Mouse (Mus musculus) lung, postnatal 36 days (tissue): ENCODE data around the gene Dffa.
"Not testable (repeated sequence)": the region's sequence is repeated elsewhere in the genome, so short reads cannot be mapped to it uniquely, and the experiment has no call there.

Source experiments
- DNase-seq: peaks from one replicate; pipeline ENCODE4 v3.0.0; 2022; ENCODE audit warnings: mixed read lengths

Gene Dffa

DNA sequence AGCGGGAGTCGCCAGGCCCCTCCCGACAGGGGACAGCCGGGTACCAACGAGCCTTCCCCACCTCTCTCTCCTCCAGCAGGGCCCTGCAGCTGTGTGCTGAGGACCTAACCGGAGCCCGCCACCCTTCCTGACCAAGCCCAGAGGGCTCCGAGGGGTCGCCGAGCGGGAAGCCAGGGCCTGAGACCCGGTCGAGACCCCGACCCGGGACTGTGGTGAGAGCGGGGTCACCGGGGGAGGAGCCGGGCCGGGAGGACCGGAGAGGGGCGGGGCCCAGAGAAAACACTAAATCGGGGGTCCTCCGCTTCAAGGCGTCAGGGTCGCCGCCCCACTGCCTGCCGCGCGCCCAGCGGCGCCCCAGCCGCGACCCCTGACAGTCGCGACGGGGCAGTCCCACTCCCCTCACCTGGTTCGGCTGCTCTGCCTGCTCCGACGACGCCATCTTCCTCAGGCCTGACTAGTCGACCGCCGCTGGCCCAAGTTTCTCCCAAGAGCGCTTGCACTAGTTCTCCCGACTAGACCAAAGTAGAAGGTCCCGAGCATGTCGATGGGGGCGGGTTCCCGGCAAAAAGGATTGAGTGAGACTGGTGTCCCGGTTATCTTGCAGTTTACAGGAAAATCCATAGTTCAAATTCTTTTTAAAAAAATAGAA, 4.5 kb upstream of the Dffa start, which contains the start of gene Pex14:
Pex14 (minus strand) TSS at position 508 of the 649 bp plus-strand sequence.
- peak; percentile 97 for DNase-seq

DNA sequence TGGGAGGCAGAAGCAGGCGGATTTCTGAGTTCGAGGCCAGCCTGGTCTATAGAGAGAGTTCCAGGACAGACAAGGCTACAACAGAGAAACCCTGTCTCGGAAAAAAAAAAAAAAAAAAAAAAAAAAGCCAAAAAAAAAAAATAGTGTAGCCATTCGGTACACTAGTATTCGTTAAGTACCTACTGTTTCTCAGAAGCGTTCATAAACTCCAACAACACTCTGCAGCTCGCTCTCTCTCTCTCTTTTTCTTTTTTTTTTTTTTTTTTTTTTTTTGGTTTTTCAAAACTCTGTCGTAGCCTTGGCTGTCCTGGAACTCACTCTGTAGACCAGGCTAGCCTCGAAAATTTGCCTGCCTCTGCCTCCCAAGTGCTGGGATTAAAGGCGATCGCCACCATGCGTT, 3.5 kb upstream of the Dffa start:
- DNase-seq, result not testable (repeated sequence)

- no peak for DNase-seq
Observed at GRCm38 (mm10) chr4:149101456-149101855, 2.5 kb upstream of the Dffa start.

DNA sequence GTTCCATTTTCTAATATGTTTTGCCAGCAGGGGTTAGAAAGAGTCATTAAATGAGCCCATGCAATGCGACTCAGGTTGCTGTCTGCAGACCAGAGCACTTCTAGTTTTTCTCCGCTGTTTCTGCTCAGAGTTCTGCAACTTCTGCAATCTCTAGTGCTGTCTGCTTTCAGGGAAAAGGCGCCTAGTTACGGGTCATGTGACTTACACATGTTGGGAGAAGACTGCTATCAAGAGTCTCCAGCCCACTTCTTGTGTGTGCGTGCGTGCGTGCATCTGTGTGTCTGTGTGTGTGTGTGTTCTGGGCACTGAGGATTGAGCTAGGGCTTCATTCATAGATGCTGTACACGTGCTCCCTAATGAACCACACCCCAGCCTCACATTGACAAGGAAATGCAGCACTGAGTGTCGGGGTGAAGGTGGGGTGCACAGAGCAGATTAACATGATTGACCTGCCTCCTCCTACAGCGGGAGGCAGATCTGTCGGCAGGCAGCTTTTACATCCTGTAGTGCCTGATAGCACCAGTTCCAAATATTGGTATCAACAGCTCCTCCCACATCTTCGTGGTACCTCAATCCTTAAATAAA, 16.1 kb downstream of the Dffa start:
- not testable (repeated sequence) for DNase-seq

- no peak for DNase-seq
Observed at GRCm38 (mm10) chr4:149123432-149123831, 19.5 kb downstream of the Dffa start.

DNA sequence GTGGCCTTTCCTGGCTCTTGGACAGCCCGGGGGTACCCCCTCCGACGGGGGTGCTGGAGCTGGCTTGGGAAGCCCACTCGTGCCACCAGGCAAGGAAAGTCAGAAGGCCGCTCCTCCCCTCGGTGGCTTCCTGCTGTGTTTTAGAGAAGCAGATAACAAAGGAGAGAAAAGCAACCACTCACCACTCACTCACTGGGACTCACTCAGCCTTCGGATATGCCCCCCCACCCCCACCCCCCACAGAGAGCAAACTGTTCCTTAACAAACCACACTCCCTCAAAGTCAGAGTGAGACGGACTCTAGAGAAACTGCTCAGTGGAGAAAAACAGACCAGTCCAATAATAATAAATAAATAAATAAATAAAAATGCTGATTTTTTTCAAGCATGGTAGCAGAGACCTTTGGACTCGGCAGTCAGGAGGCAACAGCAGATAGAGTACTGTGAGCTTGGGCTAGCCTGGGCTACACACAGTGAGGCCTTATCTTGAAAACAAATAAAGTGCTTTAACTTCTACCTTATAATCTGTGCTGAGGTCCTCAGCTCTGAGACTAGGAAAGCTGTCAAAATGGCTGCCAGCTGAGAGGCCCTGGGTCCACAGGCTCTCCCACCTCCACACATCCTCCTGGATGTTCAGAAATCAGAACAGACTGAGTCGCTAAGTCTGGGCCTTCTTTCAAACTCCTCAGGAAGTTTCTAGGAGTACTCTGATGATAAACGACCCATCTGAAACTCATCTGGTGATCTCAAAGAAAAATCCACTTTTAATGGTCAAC, 21.6 kb downstream of the Dffa start:
- no peak for DNase-seq

GRCm38 (mm10) chr4:149126115-149126509, 22.2 kb downstream of the Dffa start:
- no peak for DNase-seq

GRCm38 (mm10) chr4:149126663-149127062, 22.7 kb downstream of the Dffa start, which contains the start of gene Cort:
Cort (minus strand) TSS chr4:149126763.
- DNase-seq, result no peak

DNA sequence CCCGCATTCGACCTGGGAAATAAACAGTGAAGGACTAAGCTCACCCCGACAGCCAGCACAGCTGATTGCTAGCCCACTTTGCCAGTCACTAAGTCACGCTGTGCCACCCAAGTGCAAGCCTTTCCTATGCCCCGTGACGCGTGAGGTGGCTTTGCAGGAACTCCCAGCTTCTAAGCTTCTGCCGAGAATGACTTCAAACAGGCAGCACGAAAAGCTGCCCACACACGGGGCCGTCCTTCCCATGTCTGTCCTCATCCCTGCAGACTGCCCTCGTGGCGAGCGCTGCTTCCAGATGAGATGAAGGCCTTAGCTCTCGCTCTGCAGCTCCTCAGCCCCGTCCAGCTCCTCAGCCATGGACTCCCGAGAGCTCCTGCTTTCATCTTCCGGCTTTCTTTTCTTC, 24.5 kb downstream of the Dffa start:
- no peak for DNase-seq

DNA sequence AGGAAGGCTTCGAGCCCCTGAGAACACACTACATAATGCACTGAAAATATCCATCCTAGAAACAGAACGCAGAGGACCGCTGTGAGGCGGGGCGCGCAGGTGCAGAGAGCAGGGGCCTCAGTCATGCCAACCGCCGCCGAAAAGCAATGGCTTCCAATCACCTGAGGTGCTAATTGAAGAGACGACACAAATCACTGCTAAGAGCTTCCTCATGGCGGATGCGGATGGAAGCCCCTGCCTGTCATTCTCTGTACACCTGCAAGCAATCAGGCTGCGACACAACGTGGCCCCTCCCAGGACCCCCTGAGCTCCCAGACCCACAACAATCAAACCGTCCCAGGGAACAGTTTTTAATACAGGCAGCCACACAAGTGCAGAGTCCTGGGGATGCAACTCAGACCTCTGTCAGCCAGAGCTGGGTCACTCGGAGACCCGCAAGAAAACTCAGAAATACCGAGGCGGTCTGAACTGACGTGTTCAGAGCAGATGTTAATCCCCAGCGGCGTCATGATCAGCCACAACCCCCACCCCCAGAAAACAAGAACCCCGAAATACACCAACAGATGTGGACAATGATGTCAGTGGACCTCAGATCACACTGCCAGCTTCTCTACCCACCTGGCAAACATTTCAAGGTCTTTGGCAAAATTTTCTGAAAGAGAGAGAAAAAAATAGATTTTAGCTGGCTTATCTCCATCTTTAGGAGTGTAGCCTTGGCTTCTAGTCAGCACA, 27.2 kb downstream of the Dffa start:
- DNase-seq, result no peak

DNA sequence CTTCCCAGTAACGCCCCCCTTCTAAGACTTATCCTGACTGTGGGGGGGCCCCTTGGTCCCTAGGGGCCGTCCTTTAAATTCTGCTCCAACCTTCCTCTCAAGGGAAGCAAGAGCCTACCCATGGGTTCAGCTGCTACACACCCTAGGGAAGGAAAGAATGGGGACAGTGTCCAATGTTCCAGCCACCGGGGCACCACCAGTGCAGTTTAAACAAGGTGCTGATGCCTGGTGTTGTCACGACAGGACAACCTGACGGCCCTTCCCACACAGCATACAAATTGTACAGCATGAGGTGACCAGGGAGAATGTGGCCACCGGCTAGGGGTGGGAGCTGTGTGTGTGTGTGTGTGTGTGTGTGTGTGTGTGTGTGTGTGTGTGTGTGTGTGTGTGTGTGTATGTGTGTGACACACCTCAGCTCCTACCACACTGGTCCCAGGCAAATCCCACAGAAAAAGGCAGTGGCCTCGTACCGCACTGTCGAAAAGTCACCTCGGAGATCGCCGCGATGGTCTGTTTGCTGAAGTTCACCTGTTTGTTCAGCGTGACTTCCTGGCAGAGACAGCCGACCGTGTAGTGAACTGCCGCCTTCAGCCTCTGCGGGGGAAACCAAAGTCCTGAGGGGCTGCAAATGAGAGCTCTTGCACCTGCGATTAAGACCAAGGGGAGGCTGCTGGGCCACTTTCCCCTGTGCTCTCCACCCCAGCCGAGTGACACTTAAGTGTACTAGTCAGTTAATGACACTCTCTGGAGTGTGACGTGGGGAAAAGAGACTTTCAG, 28.0 kb downstream of the Dffa start:
- peak; percentile 33 for DNase-seq

- no peak for DNase-seq
Observed at GRCm38 (mm10) chr4:149133395-149133794, 29.4 kb downstream of the Dffa start.

DNA sequence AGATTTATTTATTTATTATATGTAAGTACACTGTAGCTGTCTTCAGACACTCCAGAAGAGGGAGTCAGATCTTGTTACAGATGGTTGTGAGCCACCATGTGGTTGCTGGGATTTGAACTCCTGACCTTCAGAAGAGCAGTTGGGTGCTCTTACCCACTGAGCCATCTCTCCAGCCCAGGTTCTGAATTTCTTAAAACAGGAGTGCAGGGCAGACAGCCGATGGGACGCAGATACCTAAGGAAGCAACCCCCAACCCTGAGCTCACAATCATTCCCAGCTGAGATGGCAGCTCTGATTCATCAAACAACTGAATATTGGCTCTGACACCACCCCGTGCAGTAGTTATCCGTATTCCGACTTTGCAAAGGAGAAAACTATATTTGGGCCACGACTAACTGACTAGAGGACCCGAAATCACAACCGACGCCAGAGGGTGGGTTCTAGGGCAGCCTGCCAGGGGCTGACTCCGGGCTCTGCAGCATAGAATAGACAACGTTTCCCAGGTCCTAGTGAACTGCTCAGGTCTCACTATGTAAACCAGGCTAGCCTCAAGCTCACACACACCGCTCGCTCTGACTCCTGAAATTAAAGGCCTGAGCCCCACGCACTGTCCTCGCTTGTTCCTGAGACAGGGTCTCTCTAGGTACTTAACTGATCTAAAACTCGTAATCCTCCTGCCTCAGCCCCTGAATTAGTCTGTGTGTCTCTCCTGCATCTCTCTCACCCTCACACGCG, 32.3 kb downstream of the Dffa start:
- no peak for DNase-seq

DNA sequence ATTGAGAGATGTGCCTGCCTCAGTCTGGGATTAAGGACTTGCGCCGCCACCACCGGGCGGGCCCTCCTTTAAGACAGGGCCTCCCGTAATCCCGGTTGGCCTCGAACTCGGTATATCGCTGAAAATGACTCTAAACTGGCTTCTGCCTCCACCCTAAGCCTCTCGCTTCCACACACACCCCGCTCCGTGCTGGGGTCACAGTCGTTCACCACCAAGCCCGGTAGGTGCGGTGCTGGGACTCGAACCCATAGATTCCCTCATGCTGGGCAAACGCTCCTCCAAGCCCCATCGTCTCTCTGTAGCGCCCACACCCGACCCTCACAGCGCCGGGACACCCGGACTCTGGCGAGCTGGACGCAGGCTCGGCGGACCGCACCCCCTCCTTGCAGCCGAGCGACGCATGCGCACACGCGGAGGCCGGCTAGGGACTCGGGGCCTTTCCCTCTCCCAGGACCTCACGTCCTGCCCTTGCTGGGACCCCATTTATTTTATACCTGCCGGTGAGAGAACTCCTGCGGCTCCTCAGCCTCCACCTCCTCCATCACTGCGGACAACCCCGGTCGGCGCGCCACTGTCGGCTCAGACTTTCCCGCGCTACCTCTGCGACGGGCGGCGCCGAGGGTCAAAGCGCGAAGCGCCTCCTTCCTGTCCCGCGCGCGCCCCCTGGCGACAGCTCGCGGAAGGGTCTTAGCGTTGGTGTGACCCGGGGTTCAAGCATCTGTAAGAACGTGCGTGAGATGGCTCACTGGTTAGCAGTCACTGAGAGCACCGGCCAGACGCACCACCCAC, 33.2 kb downstream of the Dffa start, which contains the start of gene Cenps:
Cenps (minus strand) TSS at position 648 of the 789 bp plus-strand sequence.
- peak; percentile 94 for DNase-seq

DNA sequence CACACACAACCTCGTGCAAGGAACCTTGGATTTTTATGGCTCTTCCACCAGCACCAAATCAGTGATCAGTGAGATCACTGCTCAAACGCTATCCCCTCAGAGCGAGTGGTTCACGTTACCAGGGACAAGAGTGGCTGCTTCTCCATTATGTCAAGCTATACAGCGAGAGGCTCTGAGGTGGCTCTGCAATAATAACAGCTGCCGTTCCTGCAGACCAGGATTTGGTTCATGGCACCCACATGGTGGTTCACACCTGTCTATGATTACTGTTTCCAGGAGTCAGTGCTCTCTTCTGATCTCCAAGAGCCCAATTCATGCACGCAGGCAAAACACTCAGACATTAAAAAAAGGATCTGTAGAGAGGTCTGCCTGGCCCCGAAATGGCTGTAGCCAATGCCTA, 34.6 kb downstream of the Dffa start:
- no peak for DNase-seq

DNA sequence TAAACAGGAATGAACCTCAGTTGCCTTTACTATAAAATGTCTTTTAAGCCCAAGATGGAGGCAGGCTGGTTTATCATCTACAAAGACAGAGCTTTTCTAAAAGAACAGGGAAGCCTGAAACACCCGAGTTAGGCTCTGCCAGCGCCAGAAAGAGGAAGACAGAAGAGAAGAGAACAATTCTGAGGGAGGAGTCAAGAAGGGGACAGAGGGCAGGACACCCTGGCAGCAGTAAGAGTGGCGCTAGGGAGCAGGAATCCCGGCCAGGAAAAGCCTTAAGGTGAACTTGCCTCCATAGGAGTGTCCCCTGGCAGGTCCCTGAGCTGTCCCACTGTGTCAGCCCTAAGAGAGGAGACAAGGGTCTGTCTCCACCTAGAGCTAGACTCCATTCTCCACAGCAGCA, 39.6 kb downstream of the Dffa start:
- no peak for DNase-seq

GRCm38 (mm10) chr4:149144459-149144858, 40.5 kb downstream of the Dffa start:
- DNase-seq, result peak; percentile 89

GRCm38 (mm10) chr4:149145151-149145550, 41.2 kb downstream of the Dffa start:
- no peak for DNase-seq

- DNase-seq, result no peak
Observed at GRCm38 (mm10) chr4:149147528-149147927, 43.6 kb downstream of the Dffa start.

DNA sequence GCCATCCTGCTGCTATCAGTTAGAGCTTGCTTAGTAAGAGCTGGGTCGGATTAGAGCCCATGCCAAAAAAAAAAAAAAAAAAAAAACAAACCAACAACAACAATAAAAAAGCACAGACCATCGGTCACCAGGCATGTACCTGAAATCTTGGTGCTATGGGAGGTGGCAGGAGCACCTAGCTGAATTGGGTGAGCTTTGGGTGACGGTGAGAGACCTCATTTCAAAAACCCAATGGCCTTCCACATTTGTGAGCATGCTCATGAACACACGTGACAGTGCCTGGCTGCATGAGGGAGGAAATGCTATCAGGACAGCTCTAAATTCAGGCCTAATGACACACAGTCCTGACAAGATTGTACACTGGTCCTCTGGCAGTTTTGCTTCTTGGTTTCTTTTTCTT, 44.1 kb downstream of the Dffa start:
- no peak for DNase-seq

DNA sequence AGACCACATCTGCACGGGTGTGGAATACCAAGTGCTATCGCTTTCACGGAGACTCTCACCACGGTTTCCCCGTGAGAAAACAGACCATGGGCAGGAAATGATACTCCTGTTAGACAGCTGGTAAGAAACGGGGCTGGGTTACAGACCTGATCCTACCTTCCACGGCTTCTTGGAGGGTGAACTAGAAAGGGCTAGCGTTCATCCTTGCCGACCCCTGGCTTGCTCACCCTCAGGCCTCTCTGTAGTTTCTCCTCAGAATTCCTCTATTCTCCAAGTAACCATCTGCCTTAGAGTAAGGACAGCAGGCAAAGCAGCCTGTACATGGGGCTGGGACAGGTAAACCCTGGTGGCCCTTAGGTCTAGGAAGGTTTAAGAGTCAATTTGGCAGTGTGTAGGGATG, 45.2 kb downstream of the Dffa start:
- no peak for DNase-seq
